Mouse (Mus musculus): ENCODE results near the gene Tcl1b5.

- no peak for TF ChIP-seq CTCF (conservative IDR thresholded peaks at IDR 0.05; ENCODE audit: low read length)
- TF ChIP-seq NANOG (IDR thresholded peaks at IDR 0.05; ENCODE audit: borderline replicate concordance, low read length), result no peak
Observed at GRCm38 (mm10) chr12:105126516-105126915, 49.6 kb upstream of the Tcl1b5 start.

Data from E14TG2a.4 (cell line).